Mouse (Mus musculus) neural tube, embryonic 13.5 days (tissue): ENCODE data around the gene Itga6. TPM values are rescaled to one million over a fixed set of nuclear protein-coding genes. Genes with fewer than 3 reads are reported as not detected.

Experiments used
- ATAC-seq: fragments of 200-750 bp; cut with Nextera tagmentation; 2 replicates; pipeline ENCODE4 v1.8.0; 2017; ENCODE audit warnings: low read depth, mild to moderate bottlenecking, moderate TSS enrichment, moderate library complexity
- H3K27ac ChIP-seq: fragments of 300-500 bp; sonication (generic); replicated peaks from 2 replicates; pipeline ENCODE4 v1.5.1; 2015; ENCODE audit warnings: moderate library complexity, mild to moderate bottlenecking, inconsistent platforms
- H3K27me3 ChIP-seq: fragments of 300-500 bp; sonication (generic); 2 replicates; pipeline ENCODE4 v1.6.1; 2015; ENCODE audit warnings: mild to moderate bottlenecking, inconsistent platforms
- H3K36me3 ChIP-seq: fragments of 300-500 bp; sonication (generic); 2 replicates; pipeline ENCODE4 v1.6.1; 2015; ENCODE audit warnings: mild to moderate bottlenecking, inconsistent platforms
- H3K4me1 ChIP-seq: fragments of 300-500 bp; sonication (generic); replicated peaks from 2 replicates; pipeline ENCODE4 v1.6.1; 2015; ENCODE audit warnings: inconsistent platforms
- H3K4me2 ChIP-seq: fragments of 300-500 bp; sonication (generic); 2 replicates; pipeline ENCODE4 v1.6.1; 2015; ENCODE audit warnings: inconsistent platforms, mild to moderate bottlenecking, moderate library complexity
- H3K4me3 ChIP-seq: fragments of 300-500 bp; sonication (generic); 2 replicates; pipeline ENCODE4 v1.5.1; 2015; ENCODE audit warnings: mild to moderate bottlenecking, inconsistent platforms
- H3K9ac ChIP-seq: fragments of 300-500 bp; sonication (generic); 2 replicates; pipeline ENCODE4 v1.6.1; 2015; ENCODE audit warnings: moderate library complexity, mild to moderate bottlenecking, inconsistent platforms
- H3K9me3 ChIP-seq: fragments of 300-500 bp; sonication (generic); 2 replicates; pipeline ENCODE4 v1.6.1; 2016; ENCODE audit warnings: inconsistent platforms
- WGBS: fragments of 180-500 bp; shearing (Covaris S2); methylation state at CpG from one replicate; pipeline ENCODE4 v1.1.7; 2015; 5-methylcytosine and 5-hydroxymethylcytosine counted together
- polyA plus RNA-seq: library from polyadenylated mRNA; unstranded; fragments of >200 nt; fragmentation: Nextera tagmentation; extraction: Ambion mirVana; gene quantifications from 2 replicates; pipeline ENCODE4 v1.2.1, GENCODE M21; 2015

The Itga6 gene
- polyA plus RNA-seq, 1 experiment from 2014 or later = 26.3 TPM

DNA sequence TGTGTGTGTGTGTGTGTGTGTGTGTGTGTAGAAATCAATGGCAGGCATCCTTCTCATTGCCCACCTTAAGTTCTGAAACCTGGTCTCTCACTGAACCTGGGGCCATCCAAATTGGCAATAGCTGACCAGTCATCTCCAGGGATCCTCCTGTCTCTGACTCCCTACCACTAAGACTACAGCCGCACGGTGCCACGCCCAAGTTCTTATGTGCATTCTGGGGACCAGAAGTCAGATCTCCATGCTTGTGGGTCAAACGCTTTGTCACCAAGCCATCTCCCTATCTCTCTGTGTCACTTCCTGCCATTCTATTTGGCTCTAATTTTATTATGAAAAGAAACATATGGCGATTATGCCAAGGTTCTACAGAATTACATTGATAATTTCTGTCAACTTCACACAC is 28.3 kb downstream of the Itga6 start:
- Histone ChIP-seq H3K4me3 (no peak overlapping the region), H3K9me3 (no peaks in the 10 kb centered on the region), H3K36me3 (no peaks in the 10 kb centered on the region), H3K4me1 (peaks cover 19% of the 10 kb centered on the region), H3K27me3 (no peaks in the 10 kb centered on the region), H3K27ac (no peak overlapping the region), H3K4me2 (no peak overlapping the region), H3K9ac (no peak overlapping the region)
- no peak for ATAC-seq
- 92% methylated on average over 5 of the region's 5 CpGs for WGBS

DNA sequence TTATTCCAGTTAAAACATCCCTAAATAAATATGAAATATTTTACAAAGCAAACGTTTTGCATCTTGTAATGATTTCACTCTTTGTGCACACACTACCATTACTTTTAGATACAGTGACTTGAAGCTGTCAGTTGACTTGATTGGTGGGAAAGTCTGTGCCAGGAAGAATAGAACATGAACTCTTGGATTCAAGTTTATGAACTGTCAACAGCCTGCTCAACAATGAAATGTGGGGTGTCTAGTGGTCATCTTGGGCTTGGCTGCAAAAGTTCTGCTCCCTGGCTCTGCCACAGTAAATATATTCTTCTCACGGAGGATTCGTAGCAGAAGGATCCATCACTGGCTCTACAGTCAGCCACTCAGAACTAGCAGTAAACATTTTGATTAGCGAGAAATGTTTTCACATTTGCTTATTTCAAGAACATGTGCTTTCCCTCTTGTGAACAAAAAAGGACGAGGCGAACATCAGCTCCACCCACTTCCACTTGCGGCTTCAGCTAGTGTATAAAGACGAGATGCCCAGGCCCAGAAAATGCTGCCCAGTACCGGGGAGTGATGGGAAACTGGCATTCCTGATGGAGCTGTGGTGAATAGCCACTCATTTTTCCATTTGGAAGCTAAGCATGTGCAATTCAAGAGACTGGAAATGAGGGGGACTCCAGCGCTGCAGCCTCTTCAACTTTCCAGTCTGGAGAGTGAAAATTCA is 29.0 kb downstream of the Itga6 start:
- H3K36me3 ChIP-seq = no peaks in the 10 kb centered on the region
- no peak overlapping the region for H3K9ac ChIP-seq
- H3K4me1 ChIP-seq = peaks cover 19% of the 10 kb centered on the region
- peak overlapping the region; percentile 40; the same call in 1 of the 2 replicates for H3K4me2 ChIP-seq
- peak; percentile 27; the same call in 1 of the 2 replicates for ATAC-seq
- no peaks in the 10 kb centered on the region for H3K9me3 ChIP-seq
- no peaks in the 10 kb centered on the region for H3K27me3 ChIP-seq
- no peak overlapping the region for H3K4me3 ChIP-seq
- peak overlapping the region; percentile 64; the same call in 1 of the 2 replicates for H3K27ac ChIP-seq
- 61% methylated on average over 10 of the region's 10 CpGs for WGBS

DNA sequence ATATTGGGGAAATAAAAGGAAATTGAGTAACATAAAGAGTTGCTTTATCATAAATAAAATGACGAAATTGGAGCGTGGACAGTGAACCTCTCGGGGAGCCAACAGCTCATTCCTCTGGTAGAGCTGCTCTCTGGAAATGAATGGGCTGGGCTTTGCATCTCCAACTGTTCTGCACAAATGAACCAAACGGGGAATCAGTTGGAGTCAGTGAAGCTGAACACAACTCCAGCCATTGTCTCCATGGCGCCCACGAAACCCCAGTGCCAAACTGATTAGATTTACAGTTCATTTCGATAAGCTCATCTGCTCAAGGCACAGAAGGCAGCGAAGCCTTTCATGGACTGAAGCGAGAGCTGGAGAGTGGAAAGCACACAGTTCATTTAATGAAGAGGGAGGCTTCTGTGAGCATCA is 29.8 kb downstream of the Itga6 start:
- peak overlapping the region; percentile 49; the same call in 1 of the 2 replicates for H3K9ac ChIP-seq
- H3K27me3 ChIP-seq = no peaks in the 10 kb centered on the region
- WGBS = 16% methylated on average over 9 of the region's 9 CpGs
- no peaks in the 10 kb centered on the region for H3K9me3 ChIP-seq
- H3K27ac ChIP-seq = peak overlapping the region; percentile 64
- peak; percentile 86 for ATAC-seq
- H3K36me3 ChIP-seq = no peaks in the 10 kb centered on the region
- peaks cover 19% of the 10 kb centered on the region for H3K4me1 ChIP-seq
- peak overlapping the region; percentile 40 for H3K4me2 ChIP-seq
- no peak overlapping the region for H3K4me3 ChIP-seq

DNA sequence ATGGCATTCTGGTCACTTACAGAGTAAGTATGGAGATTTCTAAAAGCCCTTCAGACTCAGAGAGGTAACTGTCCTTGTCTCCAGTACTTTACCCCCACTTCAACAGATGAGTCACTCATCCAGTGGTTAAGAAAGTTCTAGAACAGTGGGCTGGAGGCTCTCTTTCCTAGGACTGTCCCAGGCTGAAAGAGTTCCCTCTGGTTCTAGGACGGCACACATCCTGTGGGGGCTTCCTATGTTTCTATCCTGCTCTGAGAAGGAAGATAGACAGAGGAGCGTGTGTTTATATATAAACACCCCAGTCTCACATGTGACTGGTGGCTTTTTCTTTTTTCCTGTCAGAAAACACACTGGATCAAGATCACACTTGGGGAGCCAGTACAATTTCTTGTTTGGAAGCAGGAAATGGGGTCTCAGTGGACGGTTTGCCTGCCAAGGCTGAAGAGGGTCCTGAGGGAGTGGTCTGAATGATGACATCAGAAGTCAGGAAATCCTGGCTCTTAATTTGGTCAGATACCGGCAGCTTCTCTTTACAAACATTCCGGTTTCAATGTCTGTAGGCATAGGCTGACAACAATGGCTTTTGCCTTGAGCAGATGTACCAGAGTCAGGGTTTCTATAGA is 34.0 kb downstream of the Itga6 start:
- WGBS = 69% methylated on average over 5 of the region's 5 CpGs
- Histone ChIP-seq H3K9me3 (no peaks in the 10 kb centered on the region), H3K4me2 (no peak overlapping the region), H3K36me3 (no peaks in the 10 kb centered on the region), H3K4me1 (peaks cover 17% of the 10 kb centered on the region), H3K27ac (no peak overlapping the region), H3K4me3 (no peak overlapping the region), H3K9ac (no peak overlapping the region), H3K27me3 (no peaks in the 10 kb centered on the region)
- ATAC-seq = no peak

DNA sequence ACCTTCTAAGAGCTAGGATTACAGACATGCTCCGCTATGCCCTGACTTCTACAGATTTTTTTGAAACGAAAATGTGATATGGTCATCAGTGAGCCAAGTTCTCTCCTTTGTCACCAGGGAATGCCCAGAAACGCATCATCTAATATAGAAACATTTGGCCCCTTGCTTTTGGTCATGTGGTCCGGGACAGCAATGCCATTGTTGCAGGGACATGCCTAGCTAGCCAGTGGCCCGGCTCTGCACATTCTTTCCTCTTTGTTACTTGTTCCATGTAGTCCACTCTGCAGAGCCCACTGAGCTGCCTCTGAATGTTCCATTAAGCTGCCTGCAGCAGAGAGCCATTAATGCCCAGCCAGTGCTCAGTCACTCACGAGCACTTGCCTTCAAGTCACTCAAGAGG is 34.6 kb downstream of the Itga6 start:
- 63% methylated on average over 6 of the region's 6 CpGs for WGBS
- 0 out of 2 replicates have a peak, but pooled peaks have one; percentile 47 for ATAC-seq
- Histone ChIP-seq H3K4me3 (no peak overlapping the region), H3K36me3 (no peaks in the 10 kb centered on the region), H3K9me3 (no peaks in the 10 kb centered on the region), H3K4me1 (peaks cover 11% of the 10 kb centered on the region), H3K9ac (no peak overlapping the region), H3K27ac (no peak overlapping the region), H3K4me2 (no peak overlapping the region), H3K27me3 (no peaks in the 10 kb centered on the region)

DNA sequence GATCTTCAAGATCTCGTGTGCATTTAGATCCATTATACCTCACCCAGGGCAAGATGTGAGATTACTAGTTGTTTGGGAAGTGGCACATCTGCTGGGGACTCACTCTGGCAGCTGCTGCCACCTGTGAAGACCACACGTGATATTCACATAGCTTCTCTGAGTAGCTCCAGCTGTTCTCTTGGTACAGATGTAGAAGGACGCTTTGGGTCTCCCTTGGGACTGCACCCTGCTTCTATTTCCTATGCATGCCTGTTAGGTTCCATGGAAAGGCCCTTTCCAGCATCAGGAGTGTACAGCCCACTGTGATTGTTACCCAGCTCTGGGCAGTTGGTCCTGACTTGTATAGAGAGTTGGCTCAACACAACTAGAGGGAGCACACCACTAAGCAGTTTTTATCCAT is 39.8 kb downstream of the Itga6 start:
- H3K9ac ChIP-seq = no peak overlapping the region
- H3K27ac ChIP-seq = no peak overlapping the region
- H3K4me3 ChIP-seq = no peak overlapping the region
- 81% methylated on average over 3 of the region's 3 CpGs for WGBS
- H3K9me3 ChIP-seq = no peaks in the 10 kb centered on the region
- ATAC-seq = no peak
- no peak overlapping the region for H3K4me2 ChIP-seq
- H3K4me1 ChIP-seq = peaks cover 21% of the 10 kb centered on the region
- H3K27me3 ChIP-seq = peaks cover 16% of the 10 kb centered on the region
- no peaks in the 10 kb centered on the region for H3K36me3 ChIP-seq

DNA sequence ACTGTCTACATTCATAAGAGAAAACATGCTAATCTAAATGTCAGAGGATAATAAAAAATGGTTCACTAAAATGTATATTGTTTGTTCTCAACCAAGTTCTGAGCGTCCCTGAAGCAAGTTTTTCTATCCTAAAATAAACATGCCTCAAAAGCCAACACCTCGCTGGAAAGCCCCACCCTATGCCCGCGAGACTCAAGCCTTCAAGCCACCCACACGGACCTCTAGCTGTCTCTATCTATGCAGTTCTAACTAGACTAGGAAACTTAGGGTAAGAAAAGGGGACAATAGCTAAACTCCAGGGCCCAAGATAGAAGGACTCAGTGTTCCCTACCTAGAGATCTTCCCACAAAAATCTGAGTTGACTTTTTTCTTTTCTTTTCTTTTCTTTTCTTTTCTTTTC is 40.6 kb downstream of the Itga6 start:
- 55% methylated on average over 5 of the region's 5 CpGs for WGBS

DNA sequence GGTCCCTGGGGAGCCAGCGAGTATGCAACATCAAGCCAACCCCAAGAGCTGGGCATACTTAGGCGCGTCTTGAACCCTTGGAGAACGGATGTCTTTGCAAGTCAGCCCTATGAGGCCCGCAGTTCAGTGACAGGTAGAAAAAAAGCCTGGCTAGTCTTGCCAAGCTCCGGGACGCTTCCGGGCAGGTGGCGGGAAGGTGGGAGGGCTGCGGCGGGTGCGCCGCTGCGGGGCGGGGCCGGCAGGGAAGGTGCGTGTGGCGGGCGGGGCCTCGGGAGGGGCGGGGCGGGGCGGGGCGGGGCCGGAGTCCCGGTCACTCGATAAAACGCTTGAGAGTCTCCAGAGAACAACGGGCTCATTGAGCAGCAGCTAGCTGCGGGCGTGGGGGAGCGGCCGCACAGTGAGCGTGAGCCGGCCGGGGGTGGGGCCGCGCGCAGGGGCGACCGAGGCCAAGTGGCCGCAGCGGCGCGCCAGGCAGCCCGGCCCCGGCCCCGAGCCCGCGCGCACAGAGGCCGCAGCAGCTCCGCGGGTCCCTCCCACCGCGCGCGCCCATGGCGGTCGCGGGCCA is 41.3 kb downstream of the Itga6 start:
- under 1% methylated on average over 59 of the region's 61 CpGs for WGBS
- Histone ChIP-seq H3K9ac (peak overlapping the region; percentile 70), H3K36me3 (no peaks in the 10 kb centered on the region), H3K27me3 (peaks cover 16% of the 10 kb centered on the region), H3K4me3 (peak overlapping the region; percentile 57), H3K27ac (peak overlapping the region; percentile 42), H3K9me3 (no peaks in the 10 kb centered on the region), H3K4me2 (peak overlapping the region; percentile 94), H3K4me1 (peaks cover 21% of the 10 kb centered on the region)
- peak; percentile 91 for ATAC-seq

More for the DNA sequence above, 40.6 kb downstream of the Itga6 start:
- Histone ChIP-seq H3K9ac (no peak overlapping the region), H3K4me2 (peak overlapping the region; percentile 94), H3K27ac (no peak overlapping the region), H3K36me3 (no peaks in the 10 kb centered on the region), H3K9me3 (no peaks in the 10 kb centered on the region), H3K4me3 (peak overlapping the region; percentile 57; the same call in 1 of the 2 replicates), H3K27me3 (peaks cover 16% of the 10 kb centered on the region), H3K4me1 (peaks cover 21% of the 10 kb centered on the region)
- ATAC-seq = no peak

DNA sequence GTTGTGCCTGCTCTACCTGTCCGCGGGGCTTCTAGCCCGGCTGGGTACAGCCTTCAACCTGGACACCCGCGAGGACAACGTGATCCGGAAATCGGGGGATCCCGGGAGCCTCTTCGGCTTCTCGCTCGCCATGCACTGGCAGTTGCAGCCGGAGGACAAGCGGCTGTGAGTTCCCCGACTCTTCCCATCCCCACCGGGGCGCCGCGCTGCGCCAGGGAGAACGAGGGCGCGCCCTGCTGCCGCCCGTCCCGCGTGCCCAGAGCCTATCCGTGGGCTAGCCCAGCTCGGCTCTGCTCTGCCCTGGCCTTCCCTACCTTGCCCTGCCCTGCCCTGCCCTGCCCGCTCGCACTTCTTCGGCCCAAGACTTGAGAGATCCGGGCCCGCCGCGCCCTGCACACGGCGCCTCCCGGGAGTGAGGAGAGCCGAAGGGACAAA is 41.8 kb downstream of the Itga6 start:
- Histone ChIP-seq H3K9me3 (no peaks in the 10 kb centered on the region), H3K4me2 (peak overlapping the region; percentile 94), H3K27me3 (peaks cover 16% of the 10 kb centered on the region), H3K27ac (peak overlapping the region; percentile 42), H3K4me3 (peak overlapping the region; percentile 57), H3K4me1 (peaks cover 21% of the 10 kb centered on the region), H3K9ac (peak overlapping the region; percentile 70), H3K36me3 (no peaks in the 10 kb centered on the region)
- 0% methylated on average over 30 of the region's 40 CpGs for WGBS
- peak; percentile 84 for ATAC-seq

DNA sequence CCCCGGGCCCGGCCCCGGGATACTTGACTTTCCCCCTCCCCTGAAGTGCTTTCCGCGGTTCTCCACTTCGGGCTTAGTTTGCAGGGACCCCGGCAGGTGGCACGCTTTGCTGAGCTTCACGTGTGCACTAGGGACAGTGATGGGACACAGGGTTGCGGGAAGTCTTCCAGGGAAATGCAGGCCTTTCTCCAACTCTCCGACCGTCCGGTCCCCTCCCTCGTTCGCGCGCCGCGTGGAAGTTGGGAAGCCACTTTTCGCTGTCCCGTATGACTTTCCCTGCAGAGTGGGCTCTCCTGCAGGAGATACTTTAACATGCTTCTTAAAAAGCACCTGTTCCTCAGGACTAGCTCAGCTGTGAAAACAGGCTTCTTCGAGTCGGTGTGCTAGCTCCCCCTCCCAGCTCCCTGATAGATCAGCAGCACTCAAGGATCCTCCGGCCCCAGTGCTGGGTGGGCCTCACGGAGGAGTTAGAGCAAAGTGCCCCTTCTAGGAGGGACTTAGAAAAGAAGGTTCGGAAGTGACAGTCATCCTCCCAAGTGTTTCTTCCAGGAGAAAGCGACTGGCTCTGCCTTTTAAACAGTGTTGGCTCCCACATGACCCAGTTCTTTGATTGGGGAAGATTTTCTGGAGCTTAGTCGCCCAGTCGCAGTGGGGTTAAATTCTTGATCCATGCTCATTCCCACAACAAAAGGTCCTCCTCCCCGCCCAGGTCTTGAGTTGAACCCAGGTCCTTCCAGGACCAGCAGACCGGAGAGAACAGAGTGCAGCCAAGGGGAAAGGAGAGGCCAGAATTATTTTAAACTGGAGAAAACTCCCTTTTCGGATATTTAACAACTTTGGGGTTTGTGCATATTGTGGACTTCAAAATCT is 42.4 kb downstream of the Itga6 start:
- H3K9me3 ChIP-seq = no peaks in the 10 kb centered on the region
- peak; percentile 57 for ATAC-seq
- peaks cover 21% of the 10 kb centered on the region for H3K4me1 ChIP-seq
- peak overlapping the region; percentile 57 for H3K4me3 ChIP-seq
- 3% methylated on average over 32 of the region's 32 CpGs for WGBS
- peak overlapping the region; percentile 70 for H3K9ac ChIP-seq
- H3K27me3 ChIP-seq = peaks cover 16% of the 10 kb centered on the region
- peak overlapping the region; percentile 42 for H3K27ac ChIP-seq
- no peaks in the 10 kb centered on the region for H3K36me3 ChIP-seq
- peak overlapping the region; percentile 94 for H3K4me2 ChIP-seq

DNA sequence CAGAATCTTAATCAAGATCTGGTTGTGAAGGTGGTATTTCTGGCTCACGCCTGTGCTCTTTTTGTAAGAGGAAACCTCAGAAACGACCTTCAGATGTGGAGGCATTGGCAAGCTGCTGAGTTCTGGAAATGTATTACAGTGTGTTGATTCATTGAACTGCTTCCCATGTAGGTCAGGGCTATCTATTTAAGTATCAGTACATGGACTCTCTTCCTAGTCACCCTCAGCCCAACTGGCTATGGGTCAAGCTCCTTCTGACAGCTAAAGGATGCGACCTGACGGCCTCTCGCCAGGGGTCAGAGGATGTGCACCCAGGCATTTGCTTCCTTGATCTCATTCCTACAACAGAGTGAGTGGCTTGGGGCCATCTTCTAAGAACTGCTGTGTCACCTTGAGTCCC is 45.3 kb downstream of the Itga6 start:
- Histone ChIP-seq H3K4me3 (no peak overlapping the region), H3K4me1 (peaks cover 25% of the 10 kb centered on the region), H3K9ac (no peak overlapping the region), H3K9me3 (no peaks in the 10 kb centered on the region), H3K27ac (no peak overlapping the region), H3K36me3 (no peaks in the 10 kb centered on the region), H3K27me3 (peaks cover 12% of the 10 kb centered on the region), H3K4me2 (no peak overlapping the region)
- WGBS = 80% methylated on average over 5 of the region's 5 CpGs
- ATAC-seq = no peak
